Comparison of ENCODE assay signal across 14 mouse cellular contexts in genomic region chr7:73755377-73756110, GRCm38 (mm10). TPM values are rescaled to one million over a fixed set of nuclear protein-coding genes. Genes with fewer than 3 reads are reported as not detected.
A peak's percentile ranks its signal among the peaks of the same experiment; 100 is the strongest.
DNase-seq lines count a peak whose midpoint lies in the region; ATAC-seq lines count a peak whose summit lies in the region.
"Had no signal": no experiment of that assay in that cellular context is flagged by ENCODE, and none has a peak within 500 bp of the region (broad histone marks: within the 10 kb centered on the region; RNA-seq: fewer than 3 reads in every experiment).

No protein-coding gene starts in this region.

- H3K9me3 ChIP-seq in kidney, embryonic 15.5 days (replicated peaks) = 0 out of 2 replicates have a peak, but pooled peaks cover 5% of the 10 kb centered on the region
- H3K9me3 ChIP-seq in lung, embryonic 16.5 days (ENCODE audit: control insufficient read depth, low read length) = no peaks in the 10 kb centered on the region
- H3K9me3 ChIP-seq in embryonic facial prominence, embryonic 12.5 days = no peaks in the 10 kb centered on the region
- no peaks in the 10 kb centered on the region for H3K9me3 ChIP-seq in stomach, embryonic 15.5 days
- H3K9me3 ChIP-seq in forebrain, embryonic 11.5 days (ENCODE audit: control insufficient read depth, low read length) = no peaks in the 10 kb centered on the region; the same call in 1 of the 2 replicates
- H3K9me3 ChIP-seq: hindbrain, embryonic 15.5 days had no signal

- no peak overlapping the region for H3K9ac ChIP-seq in kidney, embryonic 15.5 days
- no peak overlapping the region for H3K9ac ChIP-seq in lung, embryonic 16.5 days (ENCODE audit: low read length)
- no peak overlapping the region for H3K9ac ChIP-seq in embryonic facial prominence, embryonic 12.5 days
- no peak overlapping the region for H3K9ac ChIP-seq in stomach, embryonic 15.5 days
- no peak overlapping the region for H3K9ac ChIP-seq in forebrain, embryonic 11.5 days (ENCODE audit: low read length)
- H3K9ac ChIP-seq: forebrain, embryonic 15.5 days; hindbrain, embryonic 15.5 days; neural tube, embryonic 12.5 days had no signal

- no peaks in the 10 kb centered on the region for H3K36me3 ChIP-seq in kidney, embryonic 15.5 days
- H3K36me3 ChIP-seq in lung, embryonic 16.5 days (ENCODE audit: control insufficient read depth, insufficient read depth, low read length) = no peaks in the 10 kb centered on the region
- H3K36me3 ChIP-seq in embryonic facial prominence, embryonic 12.5 days = no peaks in the 10 kb centered on the region
- H3K36me3 ChIP-seq in stomach, embryonic 15.5 days = no peaks in the 10 kb centered on the region
- H3K36me3 ChIP-seq in forebrain, embryonic 11.5 days (ENCODE audit: control insufficient read depth, insufficient read depth, low read length) = no peaks in the 10 kb centered on the region
- H3K36me3 ChIP-seq: forebrain, embryonic 15.5 days; G1E; hindbrain, embryonic 15.5 days; neural tube, embryonic 12.5 days had no signal

- no peak overlapping the region for H3K4me2 ChIP-seq in kidney, embryonic 15.5 days
- H3K4me2 ChIP-seq in lung, embryonic 16.5 days (ENCODE audit: low read depth, low read length) = no peak overlapping the region
- H3K4me2 ChIP-seq in embryonic facial prominence, embryonic 12.5 days (replicated peaks) = no peak overlapping the region
- no peak overlapping the region for H3K4me2 ChIP-seq in stomach, embryonic 15.5 days
- no peak overlapping the region for H3K4me2 ChIP-seq in forebrain, embryonic 11.5 days (ENCODE audit: low read depth, low read length, severe bottlenecking)
- H3K4me2 ChIP-seq: forebrain, embryonic 15.5 days; hindbrain, embryonic 15.5 days; neural tube, embryonic 12.5 days had no signal

- peak overlapping the region; percentile 41 for H3K27ac ChIP-seq in kidney, embryonic 15.5 days
- peak overlapping the region; percentile 51 for H3K27ac ChIP-seq in lung, embryonic 16.5 days (ENCODE audit: low read length)
- H3K27ac ChIP-seq in embryonic facial prominence, embryonic 12.5 days = peak overlapping the region; percentile 31; the same call in 1 of the 2 replicates
- peak overlapping the region; percentile 7; the same call in 1 of the 2 replicates for H3K27ac ChIP-seq in stomach, embryonic 15.5 days
- H3K27ac ChIP-seq in forebrain, embryonic 11.5 days (ENCODE audit: low read depth, low read length) = no peak overlapping the region
- H3K27ac ChIP-seq: forebrain, embryonic 15.5 days; hindbrain, embryonic 15.5 days; neural tube, embryonic 12.5 days had no signal

- H3K4me1 ChIP-seq in kidney, embryonic 15.5 days = peaks cover 14% of the 10 kb centered on the region
- peaks cover 9% of the 10 kb centered on the region; the same call in 1 of the 2 replicates for H3K4me1 ChIP-seq in lung, embryonic 16.5 days (replicated peaks; ENCODE audit: control insufficient read depth, insufficient read depth, low read length)
- H3K4me1 ChIP-seq in embryonic facial prominence, embryonic 12.5 days = peaks cover 4% of the 10 kb centered on the region; the same call in 1 of the 2 replicates
- H3K4me1 ChIP-seq in stomach, embryonic 15.5 days = peaks cover 8% of the 10 kb centered on the region; the same call in 1 of the 2 replicates
- no peaks in the 10 kb centered on the region for H3K4me1 ChIP-seq in forebrain, embryonic 11.5 days (replicated peaks; ENCODE audit: control insufficient read depth, insufficient read depth, low read length)
- H3K4me1 ChIP-seq: neural tube, embryonic 12.5 days had no signal

- peak; percentile 72; the same call in 1 of the 2 replicates for ATAC-seq in kidney, embryonic 15.5 days (replicated peaks; ENCODE audit: low FRiP score)
- ATAC-seq in lung, embryonic 16.5 days (ENCODE audit: low read depth) = peak; percentile 61; the same call in 1 of the 2 replicates
- ATAC-seq in embryonic facial prominence, embryonic 12.5 days (ENCODE audit: insufficient number of reproducible peaks, insufficient read depth, low FRiP score, low TSS enrichment) = peak; percentile 41; the same call in 1 of the 2 replicates
- no peak for ATAC-seq in stomach, embryonic 15.5 days (ENCODE audit: insufficient read depth, low FRiP score, low read depth)
- ATAC-seq in forebrain, embryonic 11.5 days (replicated peaks; ENCODE audit: low FRiP score) = no peak
- ATAC-seq: forebrain, embryonic 15.5 days had no signal

- DNase-seq in kidney, adult 9 months = no peak
- DNase-seq in lung, postnatal 36 days = no peak
- DNase-seq in forebrain, embryonic 11.5 days (ENCODE audit: low spot score) = no peak
- DNase-seq: cerebellum, postnatal 14 days; layer of hippocampus, postnatal 36 days; right cerebral cortex, postnatal 25 days had no signal

- H3K27me3 ChIP-seq in kidney, embryonic 15.5 days = no peaks in the 10 kb centered on the region
- no peaks in the 10 kb centered on the region for H3K27me3 ChIP-seq in lung, embryonic 16.5 days (ENCODE audit: control insufficient read depth, insufficient read depth, low read depth, low read length)
- H3K27me3 ChIP-seq in embryonic facial prominence, embryonic 12.5 days = no peaks in the 10 kb centered on the region
- H3K27me3 ChIP-seq in stomach, embryonic 15.5 days (replicated peaks) = no peaks in the 10 kb centered on the region
- H3K27me3 ChIP-seq in forebrain, embryonic 11.5 days (ENCODE audit: control insufficient read depth, insufficient read depth, low read length) = no peaks in the 10 kb centered on the region
- H3K27me3 ChIP-seq: forebrain, embryonic 15.5 days; hindbrain, embryonic 15.5 days; neural tube, embryonic 12.5 days had no signal

- 38% methylated on average over 1 of the region's 1 CpGs for WGBS in kidney, embryonic 15.5 days
- WGBS in lung, embryonic 16.5 days = 30% methylated on average over 1 of the region's 1 CpGs
- 34% methylated on average over 1 of the region's 1 CpGs for WGBS in embryonic facial prominence, embryonic 12.5 days
- 32% methylated on average over 1 of the region's 1 CpGs for WGBS in stomach, embryonic 15.5 days
- 76% methylated on average over 1 of the region's 1 CpGs for WGBS in forebrain, embryonic 11.5 days

- no peak overlapping the region for H3K4me3 ChIP-seq in kidney, embryonic 15.5 days (replicated peaks)
- H3K4me3 ChIP-seq in lung, embryonic 16.5 days (ENCODE audit: low read length) = no peak overlapping the region
- no peak overlapping the region for H3K4me3 ChIP-seq in embryonic facial prominence, embryonic 12.5 days
- no peak overlapping the region for H3K4me3 ChIP-seq in stomach, embryonic 15.5 days (replicated peaks)
- no peak overlapping the region for H3K4me3 ChIP-seq in forebrain, embryonic 11.5 days (ENCODE audit: low read depth, low read length)
- H3K4me3 ChIP-seq: forebrain, embryonic 15.5 days; hindbrain, embryonic 15.5 days; neural tube, embryonic 12.5 days had no signal

RNA-seq across cellular contexts. Expression of gene Fam174b, which starts 15.4 kb away (rescaled TPM):
- polyA plus RNA-seq in kidney, embryonic 15.5 days (2015; fragmentation: Nextera tagmentation; extraction: Ambion mirVana) = 32.8 and 34.5 TPM in 2 replicates
- 63.4 and 65.6 TPM in 2 replicates for polyA plus RNA-seq in lung, embryonic 16.5 days (2015; fragmentation: Nextera tagmentation; extraction: Ambion mirVana)
- 52.0 and 55.0 TPM in 2 replicates for polyA plus RNA-seq in embryonic facial prominence, embryonic 12.5 days (2016; fragmentation: Nextera tagmentation; extraction: Ambion mirVana)
- polyA plus RNA-seq in stomach, embryonic 15.5 days (2015; fragmentation: Nextera tagmentation; extraction: Ambion mirVana) = 58.0 and 67.7 TPM in 2 replicates
- 19.7 and 20.3 TPM in 2 replicates for polyA plus RNA-seq in forebrain, embryonic 11.5 days (2014; fragmentation: Nextera tagmentation; extraction: Ambion mirVana)

Comparison
In these comparisons a context has a peak if more than half of its experiments do, and no peak if none do; other contexts are left out.
1. ATAC-seq: peak in kidney, embryonic 15.5 days (single experiment), lung, embryonic 16.5 days (single experiment) and embryonic facial prominence, embryonic 12.5 days (single experiment); none in stomach, embryonic 15.5 days (single experiment) and forebrain, embryonic 11.5 days (single experiment).